Mouse (Mus musculus): ENCODE data around the gene Cxcl17. TPM values are rescaled to one million over a fixed set of nuclear protein-coding genes. Genes with fewer than 3 reads are reported as not detected.
A peak's percentile ranks its signal among the peaks of the same experiment; 100 is the strongest.
"Not testable (repeated sequence)": the region's sequence is repeated elsewhere in the genome, so short reads cannot be mapped to it uniquely, and the experiment has no call there.

The Cxcl17 gene
- 0.67 and 0.80 TPM in 2 replicates for polyA plus RNA-seq (2014; fragmentation: Nextera tagmentation; extraction: Ambion mirVana)

DNA sequence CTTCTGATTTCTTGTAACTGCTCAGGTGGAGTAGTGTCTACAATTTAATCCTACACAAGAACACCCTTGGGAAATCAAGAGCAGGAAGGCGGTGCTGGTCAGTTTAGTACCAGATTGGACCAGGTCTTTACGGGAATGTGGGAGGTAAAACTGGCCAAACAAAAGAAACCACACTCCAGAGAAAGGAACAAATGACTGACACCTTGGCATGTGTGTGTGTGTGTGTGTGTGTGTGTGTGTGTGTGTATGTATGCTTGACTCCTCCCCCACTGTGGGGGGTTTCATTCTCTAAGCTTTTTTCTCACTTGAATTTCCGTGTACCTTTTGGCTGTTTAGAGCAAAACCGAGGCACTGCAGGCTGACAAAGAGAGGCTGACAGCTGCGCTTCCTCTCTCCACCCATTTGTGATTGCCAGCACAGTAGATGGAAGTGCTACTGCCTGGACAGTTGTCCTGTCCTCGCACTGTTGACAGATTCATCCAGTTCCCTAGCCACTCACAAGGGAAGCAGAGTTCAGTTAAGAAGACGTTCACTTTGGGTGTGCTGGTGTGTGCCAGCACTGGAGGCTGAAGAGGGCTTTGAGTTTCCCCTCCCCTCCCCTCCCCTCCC is at the start of gene Cxcl17:
Cxcl17 (minus strand) TSS at position 54 of the 609 bp plus-strand sequence.
- Histone ChIP-seq H3K36me3 (replicated peaks; ENCODE audit: control insufficient read depth, insufficient read depth) (no peaks in the 10 kb centered on the region), H3K9me3 (ENCODE audit: control insufficient read depth, low read length) (no peaks in the 10 kb centered on the region), H3K27ac (no peak within 1 kb of the TSS), H3K27me3 (ENCODE audit: control insufficient read depth, insufficient read depth, low read length) (no peaks in the 10 kb centered on the region), H3K4me1 (replicated peaks; ENCODE audit: control insufficient read depth, insufficient read depth, low read length) (no peaks in the 10 kb centered on the region), H3K4me3 (replicated peaks; ENCODE audit: low read length) (no peak within 1 kb of the TSS), H3K9ac (no peak within 1 kb of the TSS), H3K4me2 (replicated peaks) (no peak within 1 kb of the TSS)
- ATAC-seq (ENCODE audit: low FRiP score), result no peak
- DNase-seq (ENCODE audit: low spot score), result no peak
- WGBS, result 46% methylated on average over 7 of the region's 7 CpGs

DNA sequence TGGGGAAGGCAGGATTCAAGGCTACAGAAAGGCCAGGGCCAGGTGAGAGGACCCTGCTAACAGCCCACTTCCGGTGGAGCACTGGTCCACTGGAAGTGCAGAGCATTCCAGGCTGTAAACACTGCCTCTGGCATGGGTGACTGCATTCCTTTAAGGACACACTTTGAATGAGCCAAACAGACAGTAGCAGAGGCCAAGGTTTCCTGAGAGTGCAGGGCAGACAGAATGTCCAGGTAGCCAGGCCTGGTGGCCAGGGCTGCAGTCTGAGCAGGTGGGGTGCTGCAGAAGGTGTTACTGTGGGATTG is 49.3 kb upstream of the Cxcl17 start:
- not testable (repeated sequence) for ATAC-seq (ENCODE audit: low FRiP score)

DNA sequence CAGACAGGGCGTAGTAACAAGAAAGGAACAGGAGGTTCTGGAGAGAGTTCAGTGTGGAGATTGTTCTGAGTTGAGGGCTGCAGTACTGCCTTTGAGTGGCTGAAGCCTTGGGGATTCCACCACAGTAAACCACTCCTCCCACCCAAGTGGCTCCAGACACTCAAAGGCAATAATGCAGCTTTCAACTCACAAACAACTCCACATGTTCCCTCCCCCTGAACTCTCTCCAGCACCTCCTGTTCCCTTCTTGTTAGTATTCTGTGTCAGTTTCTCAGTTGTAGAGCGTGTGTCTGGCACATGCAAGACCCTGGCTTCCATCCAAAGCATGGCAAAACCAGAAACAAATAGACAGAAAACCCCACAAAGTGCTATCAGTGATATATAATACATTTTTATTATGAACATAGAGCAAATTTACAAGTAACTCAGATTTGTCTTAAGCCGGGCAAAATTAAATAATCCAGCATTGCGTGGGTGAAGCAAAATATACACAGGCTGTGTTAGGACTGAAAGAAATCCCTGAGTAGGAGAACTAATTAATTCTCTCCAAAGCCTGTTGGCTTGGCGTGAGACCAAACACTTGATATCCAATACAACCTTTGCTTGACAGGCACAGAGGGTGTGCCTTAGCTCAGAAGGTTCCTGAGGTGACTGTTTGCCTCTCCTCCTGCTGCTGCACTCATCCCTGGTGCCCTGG is 48.8 kb upstream of the Cxcl17 start:
- not testable (repeated sequence) for H3K9me3 ChIP-seq (ENCODE audit: control insufficient read depth, low read length); H3K27ac ChIP-seq; H3K4me2 ChIP-seq (replicated peaks); H3K36me3 ChIP-seq (replicated peaks; ENCODE audit: control insufficient read depth, insufficient read depth); H3K9ac ChIP-seq; H3K27me3 ChIP-seq (ENCODE audit: control insufficient read depth, insufficient read depth, low read length); H3K4me3 ChIP-seq (replicated peaks; ENCODE audit: low read length); H3K4me1 ChIP-seq (replicated peaks; ENCODE audit: control insufficient read depth, insufficient read depth, low read length)
- 53% methylated on average over 4 of the region's 5 CpGs for WGBS
- ATAC-seq (ENCODE audit: low FRiP score) (peak; percentile 76; the same call in 1 of the 2 replicates), DNase-seq (ENCODE audit: low spot score) (peak; percentile 55)

More for the DNA sequence above, 49.3 kb upstream of the Cxcl17 start:
- not testable (repeated sequence) for H3K27ac ChIP-seq; H3K36me3 ChIP-seq (replicated peaks; ENCODE audit: control insufficient read depth, insufficient read depth); H3K27me3 ChIP-seq (ENCODE audit: control insufficient read depth, insufficient read depth, low read length); H3K9me3 ChIP-seq (ENCODE audit: control insufficient read depth, low read length); DNase-seq (ENCODE audit: low spot score); H3K4me3 ChIP-seq (replicated peaks; ENCODE audit: low read length); H3K9ac ChIP-seq; H3K4me1 ChIP-seq (replicated peaks; ENCODE audit: control insufficient read depth, insufficient read depth, low read length); H3K4me2 ChIP-seq (replicated peaks)
- no CpG with 5 or more reads among the region's 1 CpGs for WGBS

DNA sequence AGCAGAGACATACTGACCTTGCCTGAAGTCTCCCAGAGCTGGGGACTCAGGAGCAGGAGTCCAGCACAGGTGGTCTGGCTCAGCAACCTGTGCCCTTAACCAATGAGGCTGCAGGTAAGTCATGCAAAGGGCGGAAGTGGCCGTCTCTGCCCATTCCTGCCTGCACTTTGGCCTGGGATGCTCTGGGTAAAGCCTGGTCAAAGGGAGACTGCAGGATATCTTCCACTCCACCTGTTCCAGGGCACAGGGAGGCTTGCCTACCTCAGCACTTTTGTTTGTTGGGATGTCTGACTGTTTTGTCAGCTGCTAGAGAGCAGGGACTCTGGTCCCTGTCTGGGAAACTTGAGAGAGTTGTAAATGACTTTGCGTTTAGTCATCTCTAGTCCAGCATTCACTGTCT is 39.4 kb upstream of the Cxcl17 start:
- H3K4me2 ChIP-seq (replicated peaks), result no peak overlapping the region
- no peak overlapping the region for H3K4me3 ChIP-seq (replicated peaks; ENCODE audit: low read length)
- H3K27ac ChIP-seq, result no peak overlapping the region
- no peaks in the 10 kb centered on the region for H3K9me3 ChIP-seq (ENCODE audit: control insufficient read depth, low read length)
- H3K9ac ChIP-seq, result no peak overlapping the region
- H3K4me1 ChIP-seq (replicated peaks; ENCODE audit: control insufficient read depth, insufficient read depth, low read length), result no peaks in the 10 kb centered on the region
- WGBS, result 81% methylated on average over 3 of the region's 3 CpGs
- ATAC-seq (ENCODE audit: low FRiP score), result no peak
- DNase-seq (ENCODE audit: low spot score), result no peak
- H3K36me3 ChIP-seq (replicated peaks; ENCODE audit: control insufficient read depth, insufficient read depth), result no peaks in the 10 kb centered on the region
- H3K27me3 ChIP-seq (ENCODE audit: control insufficient read depth, insufficient read depth, low read length), result no peaks in the 10 kb centered on the region

DNA sequence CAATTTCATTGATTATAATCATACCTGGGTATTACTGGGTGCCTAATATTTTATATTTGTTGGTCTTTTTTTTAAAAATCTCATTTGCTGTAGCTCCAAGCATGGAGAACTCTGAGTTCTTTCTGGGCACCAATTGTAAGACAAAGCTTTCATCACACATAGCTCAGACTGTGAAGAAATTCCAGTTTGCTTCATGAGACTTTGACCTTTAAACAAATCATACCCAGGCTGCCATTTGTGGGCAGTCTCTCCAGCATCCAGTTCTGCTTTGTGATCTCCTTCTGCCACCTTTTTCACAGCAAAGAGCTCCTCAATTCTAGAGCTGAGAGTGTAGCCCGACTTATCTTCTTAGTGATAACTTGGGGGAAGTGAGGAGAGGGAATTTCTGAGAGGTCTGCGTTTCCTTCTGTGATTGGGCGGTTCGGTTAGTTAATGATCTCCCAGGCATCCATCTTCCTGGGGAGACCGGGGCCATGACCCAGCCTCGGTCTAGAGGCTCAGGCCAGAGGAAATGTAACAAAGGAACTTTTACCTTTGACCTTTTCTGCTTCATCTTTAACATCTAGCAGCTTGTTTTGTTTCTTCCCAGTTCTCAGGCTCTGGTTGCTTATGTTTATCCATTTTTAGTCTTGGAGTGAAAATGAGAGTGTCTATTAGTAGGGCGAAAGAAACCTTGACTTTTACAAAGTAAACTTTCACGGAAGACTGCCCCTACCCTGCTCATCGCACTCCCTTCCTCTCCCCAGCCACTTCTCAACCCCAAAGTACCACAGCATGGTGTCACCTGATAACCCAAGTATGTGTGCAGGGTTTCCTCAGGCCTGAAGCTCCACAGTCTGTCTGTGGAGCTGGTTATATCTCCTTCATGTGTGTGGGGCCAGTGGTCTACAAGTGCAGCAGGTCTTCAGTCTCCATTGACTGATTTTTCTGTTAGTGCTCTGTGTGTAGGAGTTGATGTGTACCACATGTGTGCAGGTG is 37.5 kb upstream of the Cxcl17 start:
- H3K27ac ChIP-seq, result no peak overlapping the region
- H3K36me3 ChIP-seq (replicated peaks; ENCODE audit: control insufficient read depth, insufficient read depth), result no peaks in the 10 kb centered on the region
- ATAC-seq (ENCODE audit: low FRiP score) (no peak), DNase-seq (ENCODE audit: low spot score) (no peak)
- H3K9ac ChIP-seq, result no peak overlapping the region
- WGBS, result 58% methylated on average over 9 of the region's 9 CpGs
- no peaks in the 10 kb centered on the region for H3K9me3 ChIP-seq (ENCODE audit: control insufficient read depth, low read length)
- no peaks in the 10 kb centered on the region for H3K27me3 ChIP-seq (ENCODE audit: control insufficient read depth, insufficient read depth, low read length)
- no peak overlapping the region for H3K4me3 ChIP-seq (replicated peaks; ENCODE audit: low read length)
- H3K4me1 ChIP-seq (replicated peaks; ENCODE audit: control insufficient read depth, insufficient read depth, low read length), result no peaks in the 10 kb centered on the region
- no peak overlapping the region for H3K4me2 ChIP-seq (replicated peaks)

DNA sequence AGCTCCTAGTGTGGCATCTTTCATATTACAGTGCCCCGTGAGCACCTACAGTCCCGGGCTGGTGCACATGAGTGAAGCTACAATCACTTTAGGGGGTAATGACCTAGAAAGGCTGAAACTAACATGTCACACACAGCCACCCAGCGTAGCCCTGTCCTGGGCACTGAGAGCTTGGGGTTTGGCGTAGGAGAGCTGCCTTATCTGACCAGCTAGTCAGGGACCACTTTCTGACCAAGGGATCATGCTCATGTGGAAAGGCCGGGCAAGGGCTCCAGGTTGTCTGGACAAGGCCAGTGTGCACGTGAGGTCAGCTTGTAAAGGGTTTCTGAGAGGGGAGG is 28.1 kb upstream of the Cxcl17 start:
- Histone ChIP-seq H3K27ac (no peak overlapping the region), H3K4me1 (replicated peaks; ENCODE audit: control insufficient read depth, insufficient read depth, low read length) (no peaks in the 10 kb centered on the region), H3K9me3 (ENCODE audit: control insufficient read depth, low read length) (no peaks in the 10 kb centered on the region), H3K9ac (no peak overlapping the region), H3K4me3 (replicated peaks; ENCODE audit: low read length) (no peak overlapping the region), H3K4me2 (replicated peaks) (no peak overlapping the region), H3K36me3 (replicated peaks; ENCODE audit: control insufficient read depth, insufficient read depth) (no peaks in the 10 kb centered on the region), H3K27me3 (ENCODE audit: control insufficient read depth, insufficient read depth, low read length) (no peaks in the 10 kb centered on the region)
- no peak for ATAC-seq (ENCODE audit: low FRiP score)
- no peak for DNase-seq (ENCODE audit: low spot score)
- WGBS, result 86% methylated on average over 6 of the region's 6 CpGs

DNA sequence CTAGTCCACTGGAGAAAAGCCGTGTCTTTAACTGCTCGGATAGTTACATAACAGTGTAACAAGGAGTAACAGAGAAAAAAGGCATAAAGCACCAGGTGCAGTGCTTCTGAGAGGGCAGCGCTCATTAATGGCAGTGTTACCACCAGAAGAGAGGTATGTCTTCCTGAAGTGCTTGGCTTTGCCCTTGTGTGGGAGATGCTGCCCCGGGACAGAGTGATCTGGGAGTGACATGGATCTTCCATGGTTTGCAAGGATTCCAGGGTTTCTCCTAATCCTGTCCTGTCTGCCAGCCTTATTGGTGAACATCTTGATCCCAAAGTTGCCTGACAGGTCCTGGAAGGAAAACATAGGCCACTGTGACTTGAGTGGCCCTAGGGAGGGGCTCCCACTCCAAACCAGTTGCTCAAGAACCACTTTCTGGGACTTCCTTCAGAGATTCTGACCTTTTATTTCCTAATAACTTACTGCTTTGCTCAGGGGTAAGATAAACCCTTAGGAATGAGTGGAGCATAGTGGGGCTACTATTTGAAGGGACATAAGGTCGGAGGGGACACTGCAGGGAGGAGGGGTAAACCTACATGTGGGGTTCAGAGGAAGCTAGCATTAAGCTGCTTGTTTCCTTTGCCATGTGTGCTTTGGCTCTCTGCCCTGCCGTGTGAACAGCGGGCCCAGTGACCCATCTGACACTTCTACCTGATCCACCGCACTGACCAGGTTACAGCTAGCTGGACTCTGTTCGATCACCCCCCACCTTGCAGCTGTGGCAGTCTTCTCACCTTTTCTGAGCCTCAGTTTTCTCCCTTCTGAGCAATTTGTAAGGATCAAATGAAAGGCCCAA is 27.5 kb upstream of the Cxcl17 start:
- no peaks in the 10 kb centered on the region for H3K4me1 ChIP-seq (replicated peaks; ENCODE audit: control insufficient read depth, insufficient read depth, low read length)
- no peak overlapping the region for H3K4me2 ChIP-seq (replicated peaks)
- no peaks in the 10 kb centered on the region for H3K9me3 ChIP-seq (ENCODE audit: control insufficient read depth, low read length)
- H3K4me3 ChIP-seq (replicated peaks; ENCODE audit: low read length), result no peak overlapping the region
- WGBS, result 91% methylated on average over 9 of the region's 9 CpGs
- no peak overlapping the region for H3K27ac ChIP-seq
- H3K27me3 ChIP-seq (ENCODE audit: control insufficient read depth, insufficient read depth, low read length), result no peaks in the 10 kb centered on the region
- DNase-seq (ENCODE audit: low spot score) (no peak), ATAC-seq (ENCODE audit: low FRiP score) (no peak)
- no peaks in the 10 kb centered on the region for H3K36me3 ChIP-seq (replicated peaks; ENCODE audit: control insufficient read depth, insufficient read depth)
- no peak overlapping the region for H3K9ac ChIP-seq

DNA sequence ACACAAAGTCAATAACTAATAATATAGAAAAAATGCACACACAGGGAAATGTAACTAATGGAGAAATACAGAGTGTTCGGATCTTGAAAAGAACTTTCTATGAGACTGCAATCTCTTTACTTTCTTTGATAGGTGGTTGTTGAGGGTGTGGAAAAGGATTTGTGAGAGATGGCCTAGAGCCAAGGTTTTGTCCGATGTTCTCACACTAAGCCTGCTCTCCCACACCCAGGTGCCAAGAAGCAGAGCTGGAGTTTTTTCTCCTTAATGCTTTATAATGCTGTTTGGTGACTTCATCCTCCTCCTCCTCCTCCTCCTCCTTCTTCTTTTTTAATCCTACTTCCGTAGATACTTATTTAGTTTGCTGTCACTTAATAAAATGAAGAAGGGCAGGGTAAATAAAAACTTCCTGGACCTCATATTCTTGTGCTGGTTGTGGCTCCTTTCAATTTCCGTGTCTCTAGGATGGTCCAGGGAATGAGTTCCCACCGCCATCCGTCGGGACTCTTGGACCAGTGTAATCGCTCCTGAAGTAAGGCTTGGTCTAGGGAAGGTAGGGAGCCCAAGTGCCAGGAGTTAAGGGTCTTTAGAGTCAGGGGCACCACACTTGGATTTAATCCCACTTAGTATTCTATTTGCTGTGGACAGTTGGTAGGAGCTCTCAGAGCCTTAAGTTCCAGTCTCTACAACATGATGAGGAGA is 26.6 kb upstream of the Cxcl17 start:
- ATAC-seq (ENCODE audit: low FRiP score), result no peak

More for the DNA sequence above, 26.6 kb upstream of the Cxcl17 start:
- Histone ChIP-seq H3K4me3 (replicated peaks; ENCODE audit: low read length) (no peak overlapping the region), H3K9ac (no peak overlapping the region), H3K27me3 (ENCODE audit: control insufficient read depth, insufficient read depth, low read length) (no peaks in the 10 kb centered on the region), H3K27ac (no peak overlapping the region), H3K36me3 (replicated peaks; ENCODE audit: control insufficient read depth, insufficient read depth) (no peaks in the 10 kb centered on the region), H3K4me2 (replicated peaks) (no peak overlapping the region), H3K9me3 (ENCODE audit: control insufficient read depth, low read length) (no peaks in the 10 kb centered on the region), H3K4me1 (replicated peaks; ENCODE audit: control insufficient read depth, insufficient read depth, low read length) (no peaks in the 10 kb centered on the region)
- DNase-seq (ENCODE audit: low spot score), result no peak
- 86% methylated on average over 8 of the region's 8 CpGs for WGBS

Data from hindbrain, embryonic 14.5 days (tissue).